Mouse (Mus musculus) bone marrow macrophage, adult 2 months (primary cell): Measurements from ENCODE around the gene Ripply1.

Source experiments
- CTCF ChIP-seq: IDR thresholded peaks from 2 replicates; pipeline ENCODE4 v1.5.1; 2012; ENCODE audit warnings: low read depth, mild to moderate bottlenecking, low read length, moderate library complexity
- POLR2A ChIP-seq: IDR thresholded peaks from 2 replicates; pipeline ENCODE4 v1.6.1; 2012; ENCODE audit warnings: mild to moderate bottlenecking, low read depth, low read length, borderline replicate concordance

- TF ChIP-seq CTCF (no peak), POLR2A (no peak)
These were observed 26.3 kb upstream of the Ripply1 start for GRCm38 (mm10) chrX:139808501-139808900.
